Mouse (Mus musculus): ENCODE measurements around the gene Ctdsp1. TPM values are rescaled to one million over a fixed set of nuclear protein-coding genes. Genes with fewer than 3 reads are reported as not detected.

The Ctdsp1 gene
- polyA plus RNA-seq, 2 experiments from 2014 or later, result 29.9 to 31.9 TPM

Other genes starting within 250 kb of the Ctdsp1 start
- under 1 TPM in 1 of 2 experiments, not detected in 1; 0.36 TPM for gene Cxcr2, start 237.5 kb upstream of the Ctdsp1 start, polyA plus RNA-seq (2017; shearing (Covaris generic))
- not detected for gene Cxcr1, start 196.9 kb upstream of the Ctdsp1 start, polyA plus RNA-seq (2017; shearing (Covaris generic))
- 100 to 1,000 TPM; 749 to 764 TPM for gene Arpc2, start 155.4 kb upstream of the Ctdsp1 start, polyA plus RNA-seq (2017; shearing (Covaris generic))
- under 1 TPM in 1 of 2 experiments, not detected in 1; 0.32 TPM for gene Gpbar1, start 113.0 kb upstream of the Ctdsp1 start, polyA plus RNA-seq (2017; shearing (Covaris generic))
- gene Aamp, start 106.8 kb upstream of the Ctdsp1 start, polyA plus RNA-seq (2017; shearing (Covaris generic)), result 100 to 1,000 TPM; 139 to 184 TPM
- gene Pnkd, start 106.6 kb upstream of the Ctdsp1 start, polyA plus RNA-seq (2017; shearing (Covaris generic)), result 10 to 100 TPM; 80.2 to 97.8 TPM
- 10 to 100 TPM; 13.1 to 16.1 TPM for gene Tmbim1, start 85.9 kb upstream of the Ctdsp1 start, polyA plus RNA-seq (2017; shearing (Covaris generic))
- not detected for gene Catip, start 29.4 kb upstream of the Ctdsp1 start, polyA plus RNA-seq (2017; shearing (Covaris generic))
- gene Slc11a1, start 16.3 kb upstream of the Ctdsp1 start, polyA plus RNA-seq (2017; shearing (Covaris generic)), result under 1 TPM; 0.42 to 0.97 TPM
- gene Vil1, start 17.9 kb downstream of the Ctdsp1 start, polyA plus RNA-seq (2017; shearing (Covaris generic)), result under 1 TPM in 1 of 2 experiments, not detected in 1; 0.13 TPM
- gene Cnot9, start 114.5 kb downstream of the Ctdsp1 start, polyA plus RNA-seq (2017; shearing (Covaris generic)), result 10 to 100 TPM; 52.3 to 57.8 TPM
- 1 to 10 TPM; 1.0 to 1.6 TPM for gene Plcd4, start 151.4 kb downstream of the Ctdsp1 start, polyA plus RNA-seq (2017; shearing (Covaris generic))
- gene Usp37, start 152.8 kb downstream of the Ctdsp1 start, polyA plus RNA-seq (2017; shearing (Covaris generic)), result 10 to 100 TPM; 19.6 to 27.0 TPM
- gene Zfp142, start 196.7 kb downstream of the Ctdsp1 start, polyA plus RNA-seq (2017; shearing (Covaris generic)), result 10 to 100 TPM in 1 of 2 experiments, 1 to 10 TPM in 1; 7.0 to 12.6 TPM
- 10 to 100 TPM; 11.1 to 13.4 TPM for gene Bcs1l, start 196.8 kb downstream of the Ctdsp1 start, polyA plus RNA-seq (2017; shearing (Covaris generic))
- gene Rnf25, start 209.9 kb downstream of the Ctdsp1 start, polyA plus RNA-seq (2017; shearing (Covaris generic)), result 10 to 100 TPM; 15.6 to 18.1 TPM
- under 1 TPM in 1 of 2 experiments, not detected in 1; 0.32 TPM for gene Stk36, start 209.9 kb downstream of the Ctdsp1 start, polyA plus RNA-seq (2017; shearing (Covaris generic))